Mouse (Mus musculus): ENCODE data around the gene Pitpnb. TPM values are rescaled to one million over a fixed set of nuclear protein-coding genes. Genes with fewer than 3 reads are reported as not detected.
A peak's percentile ranks its signal among the peaks of the same experiment; 100 is the strongest.

The Pitpnb gene
- total RNA-seq, 2 experiments from 2014 or later = 75.1 to 81.4 TPM

DNA sequence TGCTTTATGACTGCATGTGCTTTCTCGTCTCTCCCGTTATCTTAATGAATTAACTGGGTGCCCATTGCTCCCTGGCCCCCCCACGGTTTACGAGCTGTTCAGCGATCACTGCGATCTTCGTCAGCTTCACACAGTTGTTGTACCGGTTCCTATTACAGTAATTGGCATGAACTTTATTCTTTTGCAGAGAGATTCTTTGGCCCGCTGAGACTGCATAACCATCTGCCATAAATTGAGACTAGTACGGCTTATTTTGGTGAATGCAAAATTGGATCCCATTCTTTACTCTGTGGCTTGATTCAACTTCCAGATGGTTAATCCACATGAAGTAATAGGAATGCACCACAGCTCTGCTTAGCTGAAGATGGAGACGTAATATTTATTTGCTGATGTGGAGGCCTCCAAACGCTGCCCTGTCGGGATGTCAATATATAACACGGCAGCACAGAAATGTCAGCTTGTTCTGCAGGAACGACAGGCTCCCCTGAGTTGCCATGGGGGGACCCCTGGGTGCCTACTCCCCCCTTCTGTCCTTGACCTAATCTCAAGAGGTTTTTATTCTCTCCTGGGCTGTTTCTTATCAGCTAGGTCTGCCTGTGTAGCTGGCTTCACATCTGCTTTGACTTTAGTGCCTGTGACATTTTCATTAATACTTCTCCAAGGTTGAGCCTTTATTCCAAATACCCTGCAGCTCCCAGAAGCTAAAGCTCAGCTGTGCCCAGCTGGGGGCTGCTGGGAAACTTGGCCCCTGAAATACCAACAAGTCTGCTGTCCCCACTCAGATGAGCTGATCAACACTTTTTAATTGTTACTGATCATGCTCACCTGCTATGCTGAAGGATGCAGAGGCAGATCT, 63.9 kb downstream of the Pitpnb start:
- no peak for DNase-seq (ENCODE audit: low spot score in 2 of 2)

DNA sequence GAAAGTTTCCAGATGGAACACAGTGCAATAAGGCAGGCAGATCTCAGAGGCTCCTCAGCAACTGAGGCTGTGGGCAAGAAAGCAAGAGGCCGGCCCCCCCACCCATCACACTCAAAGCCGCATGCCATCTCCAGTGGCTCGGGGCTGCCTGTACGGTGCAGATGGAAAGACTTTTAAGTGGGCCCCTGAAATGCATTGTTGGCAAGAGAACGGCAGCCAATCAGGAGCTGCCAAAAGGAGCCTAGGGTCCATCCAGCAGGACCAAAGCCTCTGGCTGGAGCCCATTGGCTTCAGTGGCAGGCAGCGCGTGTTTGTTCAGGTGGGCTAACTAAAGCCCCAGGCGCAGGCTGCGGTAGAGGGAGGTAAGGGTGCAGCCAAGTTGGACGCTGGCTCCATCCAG, 65.2 kb downstream of the Pitpnb start:
- no peak for DNase-seq (ENCODE audit: low spot score in 2 of 2)

DNA sequence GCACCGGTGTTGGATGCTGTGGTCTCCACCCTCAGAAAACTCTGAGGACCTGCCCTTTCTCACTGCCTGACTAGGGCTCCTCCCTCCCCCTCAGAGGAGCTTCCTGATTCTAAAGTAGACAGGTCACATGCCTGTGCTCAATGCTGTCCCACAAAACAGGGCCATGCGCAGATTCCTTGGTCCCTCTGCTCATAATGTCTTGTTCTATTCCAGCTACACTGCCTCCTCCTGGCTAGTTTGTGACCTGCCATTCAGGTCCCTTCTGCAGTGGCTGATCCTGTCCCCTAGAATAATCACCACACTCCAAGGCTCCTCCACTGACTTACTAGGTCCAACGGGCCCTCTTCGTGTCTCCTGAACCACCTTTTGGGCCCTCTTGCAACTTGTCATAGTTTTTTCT, 65.6 kb downstream of the Pitpnb start:
- DNase-seq (ENCODE audit: low spot score in 2 of 2) = no peak

DNA sequence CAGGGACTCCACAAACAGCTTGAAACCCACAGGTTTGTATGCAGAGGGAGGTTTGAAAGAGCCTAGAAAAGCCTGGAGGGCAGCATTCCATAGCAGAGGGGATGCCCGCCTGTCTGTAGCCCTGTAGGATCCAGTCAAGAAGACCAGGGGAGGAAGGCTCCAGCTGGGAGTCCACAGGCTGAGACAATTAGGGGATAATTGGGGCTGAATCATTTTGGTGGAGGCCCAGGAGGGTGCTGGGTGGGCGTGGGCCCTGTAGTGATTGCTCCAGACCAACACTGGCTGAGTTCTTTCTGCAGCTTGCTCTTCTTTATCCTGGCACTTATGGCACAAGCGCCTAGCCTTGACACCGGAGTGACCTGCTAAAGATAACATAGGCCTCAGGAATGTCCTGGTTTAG, 67.9 kb downstream of the Pitpnb start:
- no peak for DNase-seq (ENCODE audit: low spot score in 2 of 2)

DNA sequence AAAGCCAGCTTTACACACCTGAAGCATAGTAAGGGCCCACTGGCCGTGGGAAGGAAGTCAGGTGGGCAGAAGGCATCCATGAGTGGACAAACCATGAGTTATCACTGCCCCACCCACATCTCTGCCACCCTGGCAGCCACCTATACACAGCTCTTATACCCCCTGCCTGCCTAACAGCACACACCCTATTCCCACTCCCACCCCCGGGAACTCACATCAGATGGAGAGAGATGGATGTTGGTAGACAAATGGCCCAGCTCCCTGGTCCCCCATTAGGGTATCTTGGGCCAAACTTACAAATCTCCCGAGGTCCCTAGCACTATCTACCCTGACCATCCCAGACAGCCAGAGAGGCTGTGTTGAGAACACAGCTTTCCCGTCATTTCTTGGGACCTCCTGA, 68.7 kb downstream of the Pitpnb start:
- DNase-seq (ENCODE audit: low spot score in 2 of 2) = no peak

DNA sequence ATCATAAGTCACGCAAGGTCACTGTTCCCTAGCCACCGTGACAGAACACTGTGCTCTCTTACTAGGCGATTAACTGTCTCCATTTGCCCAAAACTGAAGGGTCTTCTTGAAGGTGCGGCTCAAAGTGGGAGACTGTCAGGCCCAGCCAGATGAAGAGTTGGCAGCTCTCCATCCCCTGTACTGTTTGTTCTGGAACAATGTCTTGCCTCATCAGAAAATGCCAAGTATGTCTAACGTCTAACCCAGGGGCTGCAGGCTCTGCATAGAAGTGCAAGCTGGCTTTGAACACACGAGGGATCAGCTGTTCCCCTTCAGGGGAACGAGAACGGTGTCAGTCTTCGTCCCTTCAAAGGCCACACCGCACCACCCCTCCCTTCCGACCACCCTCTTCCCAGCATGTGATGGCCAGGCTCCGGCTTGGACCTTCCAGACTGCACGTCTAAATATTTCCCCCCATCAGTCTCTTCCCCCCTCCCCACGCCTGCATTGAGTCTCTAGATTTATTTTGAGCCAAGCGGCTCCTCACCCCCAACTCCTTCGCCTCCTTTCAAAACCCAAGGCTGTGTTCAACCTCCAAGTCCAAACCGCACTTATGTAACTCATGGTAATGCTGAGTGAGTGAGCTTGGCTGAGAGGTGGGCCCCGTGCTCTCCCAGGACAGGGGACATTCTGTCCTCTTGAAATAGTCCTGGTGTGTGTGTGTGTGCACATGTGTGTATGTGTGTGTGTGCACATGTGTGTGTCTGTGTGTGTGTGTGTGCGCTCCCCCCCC, 71.5 kb downstream of the Pitpnb start:
- no peak for DNase-seq (ENCODE audit: low spot score in 2 of 2)

DNA sequence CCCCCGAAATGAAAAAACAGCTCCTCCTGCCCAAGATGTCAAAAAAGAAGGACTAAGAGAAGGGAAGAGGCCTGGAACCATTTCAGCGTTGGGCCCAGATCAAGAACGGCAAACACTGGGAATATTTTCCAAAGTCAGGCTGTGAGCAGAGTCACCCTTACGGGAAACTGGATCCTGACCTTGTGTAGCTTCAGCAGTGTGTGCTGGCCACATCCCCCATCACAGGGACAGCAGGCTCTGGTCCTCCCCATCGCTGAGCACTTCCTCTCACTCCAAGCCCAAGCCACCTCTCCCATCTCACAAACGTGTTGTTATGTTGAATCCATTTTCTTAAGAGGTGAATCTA, 72.1 kb downstream of the Pitpnb start:
- no peak for DNase-seq (ENCODE audit: low spot score in 2 of 2)

DNA sequence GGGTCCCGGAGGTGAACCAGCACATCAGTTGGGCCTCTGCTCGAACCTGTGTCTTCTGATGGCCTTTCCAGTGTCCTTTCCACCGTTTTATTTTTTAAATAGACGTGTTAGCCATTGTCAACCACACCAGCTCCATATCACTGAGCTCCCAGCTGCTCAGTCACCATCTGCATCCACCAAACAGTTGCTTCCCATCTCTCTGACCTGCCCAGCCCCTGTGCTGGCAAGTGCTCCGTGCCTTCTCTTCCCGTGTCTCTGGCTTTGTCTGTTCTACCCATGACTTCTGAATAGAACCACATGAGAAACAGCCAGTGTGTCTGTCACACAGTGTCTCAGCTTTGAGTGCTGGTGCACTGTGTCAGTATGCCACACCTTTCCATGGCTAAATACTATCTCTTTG, 74.2 kb downstream of the Pitpnb start:
- DNase-seq (ENCODE audit: low spot score in 2 of 2) = no peak

DNA sequence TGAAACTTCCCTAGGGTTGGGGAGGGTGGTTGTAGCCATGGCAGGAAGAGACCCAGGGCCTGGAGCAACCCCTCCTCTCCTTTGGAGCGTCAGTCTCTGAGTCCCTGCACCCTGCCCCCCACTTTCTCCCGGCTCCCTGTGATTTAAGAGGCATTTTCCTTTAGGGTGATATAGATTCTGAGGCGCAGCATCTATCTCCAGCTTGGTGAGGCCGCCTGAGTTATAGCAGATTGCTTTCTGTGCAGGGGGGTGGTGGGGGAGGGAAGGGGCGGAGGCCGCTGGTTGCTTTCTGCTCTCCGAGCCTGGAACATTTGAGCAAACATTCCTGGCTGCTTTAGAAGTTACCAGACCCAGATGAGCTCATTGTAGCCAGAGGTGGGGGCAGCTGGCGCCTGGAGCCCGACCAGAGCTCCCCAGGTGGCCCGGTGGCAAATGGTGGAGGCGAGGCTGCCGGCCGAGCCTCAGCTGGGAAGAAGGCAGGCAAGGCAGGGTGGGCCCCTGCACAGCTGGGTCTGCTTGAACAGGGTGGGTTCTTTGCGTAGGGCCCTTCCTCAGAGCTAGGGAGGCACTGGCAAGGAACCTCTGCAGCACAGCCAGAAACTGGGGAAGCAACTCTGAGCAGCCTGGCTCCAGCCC, 78.0 kb downstream of the Pitpnb start:
- no peak for DNase-seq (ENCODE audit: low spot score in 2 of 2)

DNA sequence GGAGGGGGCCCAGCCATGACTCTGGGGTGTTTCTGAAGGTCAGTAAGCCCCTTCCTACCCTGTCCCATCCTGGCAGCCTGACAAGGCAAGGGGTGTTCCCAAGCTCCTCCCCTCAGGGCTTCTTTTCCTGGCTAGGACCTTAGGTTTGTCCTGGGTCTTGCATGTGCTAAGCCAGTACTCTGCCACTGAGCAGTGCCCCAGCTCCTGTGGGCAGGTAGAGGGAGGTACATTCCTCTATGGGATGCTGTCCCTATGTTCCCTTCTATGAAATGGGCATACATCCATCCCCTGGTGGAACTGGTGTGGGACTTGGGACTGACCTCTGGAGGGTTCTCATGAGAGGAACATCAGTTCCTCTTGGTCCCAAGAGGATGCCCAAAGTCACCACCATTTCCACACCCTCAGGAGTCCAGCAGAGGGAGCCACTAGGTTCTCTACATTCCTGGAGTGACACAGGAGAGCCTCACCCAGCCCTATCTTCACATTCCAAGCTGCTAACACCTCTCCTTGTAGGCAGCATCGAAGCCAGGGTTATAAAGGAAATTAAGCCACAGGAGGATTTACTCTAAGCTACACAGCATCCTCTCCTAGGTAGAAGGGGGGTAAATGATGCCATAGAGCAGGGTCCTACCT, 79.0 kb downstream of the Pitpnb start:
- no peak for DNase-seq (ENCODE audit: low spot score in 2 of 2)

DNA sequence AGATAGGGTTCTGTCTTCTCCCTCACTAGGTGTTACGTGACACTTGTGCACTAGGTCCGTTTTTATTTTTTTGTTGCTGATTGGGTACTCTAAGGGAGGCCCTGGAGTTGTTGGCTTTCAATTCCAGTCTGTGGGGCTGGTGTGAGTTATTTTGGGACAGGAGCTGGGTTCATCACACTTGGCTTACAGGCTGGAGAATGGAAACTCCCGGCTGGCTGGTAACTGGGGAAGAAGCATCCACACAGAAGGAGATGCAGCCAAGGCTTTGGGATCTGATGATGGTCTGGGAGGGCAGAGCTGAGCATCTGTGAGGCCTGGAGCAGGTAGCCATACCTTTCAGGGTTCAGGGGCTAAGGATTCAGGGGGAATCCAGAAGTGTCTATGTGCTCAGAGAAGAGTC, 80.1 kb downstream of the Pitpnb start:
- no peak for DNase-seq (ENCODE audit: low spot score in 2 of 2)

DNA sequence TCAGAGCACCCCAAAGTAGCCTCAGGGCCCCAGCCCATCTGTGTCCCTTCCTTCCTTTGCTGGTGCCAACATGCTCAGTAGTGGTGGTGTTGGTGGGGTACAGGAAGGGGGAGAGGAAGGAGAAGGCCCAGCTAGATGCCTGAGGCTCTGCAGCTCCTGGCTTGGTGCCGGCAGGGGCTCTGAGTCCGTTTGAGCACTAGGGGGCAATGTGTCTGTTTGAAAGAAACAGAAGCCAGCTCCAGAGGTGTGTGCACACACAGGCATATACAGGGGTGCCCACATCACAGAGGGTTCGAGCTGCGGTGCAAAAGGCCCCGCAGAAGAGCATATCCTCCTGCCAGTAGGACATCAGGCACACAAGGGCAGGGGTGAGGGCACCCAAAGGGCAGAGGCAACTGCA, 83.6 kb downstream of the Pitpnb start:
- peak in 1 of 2 experiments; percentile 48 for DNase-seq (ENCODE audit: low spot score in 2 of 2)

DNA sequence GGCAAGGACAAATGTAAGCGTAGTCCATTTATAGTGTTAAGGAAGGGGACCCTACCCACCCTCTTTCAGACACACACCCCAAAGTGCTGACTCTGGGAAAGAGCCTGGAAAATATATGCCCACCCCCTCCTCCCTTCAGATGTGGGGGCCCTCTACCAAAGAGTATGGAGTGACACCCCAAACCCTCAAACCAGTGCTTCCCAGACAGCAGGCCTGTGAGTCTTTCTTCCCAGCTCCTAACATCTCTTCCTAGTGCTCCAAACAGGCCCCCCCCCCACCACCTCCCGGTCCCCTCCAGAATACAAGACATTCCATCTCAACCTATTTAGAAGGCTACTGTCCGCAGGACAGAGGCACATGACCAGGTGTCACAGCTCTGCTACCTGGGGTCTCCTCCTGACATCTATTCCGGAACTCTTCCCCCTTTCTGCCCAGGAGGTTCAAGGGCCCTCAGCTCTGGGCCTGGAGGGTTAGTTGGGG, 84.2 kb downstream of the Pitpnb start:
- DNase-seq (ENCODE audit: low spot score in 2 of 2) = no peak

DNA sequence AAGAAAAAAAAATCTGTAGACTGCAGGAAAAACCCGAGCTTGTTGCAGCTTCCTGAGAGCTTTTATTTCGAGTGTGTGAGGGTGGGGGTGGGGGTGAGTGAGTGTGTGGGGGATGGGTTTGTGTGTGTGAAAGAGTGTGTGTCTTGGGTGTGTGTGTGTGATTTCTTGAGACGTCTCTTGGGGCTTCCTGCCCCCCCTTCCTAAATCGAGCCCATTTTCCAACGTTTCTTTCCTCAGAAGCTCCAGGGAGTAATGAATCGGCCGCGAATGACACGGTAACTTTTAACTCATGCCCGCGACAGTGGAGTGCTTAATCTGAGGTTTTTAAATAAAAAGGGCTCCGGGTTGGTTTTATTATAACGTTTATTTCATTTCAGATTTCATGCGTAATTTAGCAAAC, 85.0 kb downstream of the Pitpnb start:
- no peak for DNase-seq (ENCODE audit: low spot score in 2 of 2)

DNA sequence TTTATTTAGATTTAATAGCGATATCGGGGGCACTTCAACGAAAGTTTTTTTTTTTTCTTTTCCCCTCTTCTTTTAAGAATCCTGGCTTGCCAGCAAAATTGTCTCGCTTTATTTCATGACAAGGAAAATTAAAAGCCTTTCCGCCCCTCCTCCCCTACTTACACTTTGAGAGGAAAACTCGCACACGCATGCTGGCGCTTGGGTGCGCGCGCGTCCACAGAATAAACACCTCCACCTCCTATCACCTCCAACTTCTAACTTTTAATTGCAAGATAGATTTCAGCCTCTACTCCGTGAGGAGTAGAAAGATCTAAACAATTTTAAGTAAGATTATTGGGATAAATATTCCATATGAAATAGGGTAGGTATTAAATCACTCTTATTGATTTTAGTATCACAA, 85.5 kb downstream of the Pitpnb start:
- no peak for DNase-seq (ENCODE audit: low spot score in 2 of 2)

DNA sequence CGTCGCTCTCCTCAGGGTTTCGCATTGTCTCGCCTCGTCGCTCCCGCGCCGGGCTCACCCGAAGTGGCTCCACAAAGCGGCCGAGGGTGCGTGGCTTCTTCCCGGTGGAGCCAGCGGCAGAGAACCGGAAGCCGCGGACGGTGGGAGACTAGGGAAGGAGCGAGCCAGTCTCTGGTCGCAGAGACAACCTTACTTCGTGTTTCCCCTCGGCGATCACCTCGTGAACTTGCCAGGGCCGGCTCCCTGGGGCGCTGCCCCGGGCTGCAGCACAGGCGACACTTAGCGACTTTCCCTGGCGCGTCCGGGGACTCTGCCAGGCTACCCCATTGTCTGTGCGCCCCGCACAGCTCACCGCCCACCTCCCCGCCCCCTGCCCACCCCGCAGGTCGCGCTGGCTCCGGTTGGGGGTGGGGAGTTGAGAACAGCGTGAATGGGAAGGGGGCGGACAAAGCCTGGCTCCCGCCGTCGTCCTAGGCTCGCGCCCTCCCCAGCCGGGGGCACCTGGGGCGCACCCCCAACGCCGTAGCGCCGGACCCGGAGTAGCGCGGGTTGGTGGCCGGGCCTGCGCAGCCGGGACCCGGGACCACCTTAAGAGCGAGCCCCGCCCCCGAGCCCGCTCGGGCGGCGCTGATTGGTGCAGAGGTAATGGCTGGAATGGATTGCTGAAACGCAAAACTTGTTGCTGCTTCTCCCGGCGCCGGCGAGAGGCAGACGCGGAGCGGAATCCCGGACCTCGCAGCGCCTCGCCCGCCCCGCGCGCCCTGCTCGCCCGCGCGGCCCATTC, 86.2 kb downstream of the Pitpnb start, which contains the start of gene Mn1:
Mn1 (plus strand) TSS at position 772 of the 784 bp plus-strand sequence.
- peak; percentile 56 to 61 for DNase-seq (ENCODE audit: low spot score in 2 of 2)

DNA sequence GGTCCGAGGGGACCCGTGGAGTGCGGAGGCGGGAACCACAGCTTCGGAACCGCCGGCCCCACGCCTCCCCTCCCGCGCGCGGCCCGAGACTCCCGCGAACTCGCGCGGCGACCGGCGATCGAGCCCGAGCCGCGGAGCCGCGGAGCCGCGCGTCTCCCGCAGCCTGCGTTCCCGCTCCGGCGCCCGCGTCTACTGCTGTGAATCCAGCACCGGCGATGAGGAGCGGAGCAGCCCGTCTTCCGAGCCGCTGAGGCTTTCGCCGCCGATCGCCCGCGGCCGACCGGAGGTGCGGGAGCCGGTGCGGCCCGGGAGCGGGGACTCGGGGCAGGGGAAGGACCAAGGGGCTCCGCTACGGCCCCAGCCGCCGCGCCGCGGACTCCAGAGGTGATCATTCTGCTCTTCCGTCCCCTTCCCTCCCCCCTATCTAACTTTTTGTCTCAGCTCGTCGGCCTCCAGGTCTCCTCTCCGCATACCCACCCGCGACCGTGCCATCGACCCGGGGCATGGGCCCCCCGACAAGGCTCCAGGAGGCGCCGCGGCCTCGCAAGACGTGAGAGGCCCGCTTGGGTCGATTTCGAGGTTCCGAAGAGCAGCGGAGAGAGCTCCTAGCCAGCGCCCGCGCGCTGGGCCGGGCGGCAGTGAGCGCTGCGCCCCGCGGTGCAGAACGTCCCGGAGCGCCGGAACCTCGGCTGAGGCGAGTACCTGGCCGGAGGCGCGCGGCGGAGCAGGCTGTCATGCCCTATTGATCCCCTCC, 87.0 kb downstream of the Pitpnb start:
- no peak for DNase-seq (ENCODE audit: low spot score in 2 of 2)

DNA sequence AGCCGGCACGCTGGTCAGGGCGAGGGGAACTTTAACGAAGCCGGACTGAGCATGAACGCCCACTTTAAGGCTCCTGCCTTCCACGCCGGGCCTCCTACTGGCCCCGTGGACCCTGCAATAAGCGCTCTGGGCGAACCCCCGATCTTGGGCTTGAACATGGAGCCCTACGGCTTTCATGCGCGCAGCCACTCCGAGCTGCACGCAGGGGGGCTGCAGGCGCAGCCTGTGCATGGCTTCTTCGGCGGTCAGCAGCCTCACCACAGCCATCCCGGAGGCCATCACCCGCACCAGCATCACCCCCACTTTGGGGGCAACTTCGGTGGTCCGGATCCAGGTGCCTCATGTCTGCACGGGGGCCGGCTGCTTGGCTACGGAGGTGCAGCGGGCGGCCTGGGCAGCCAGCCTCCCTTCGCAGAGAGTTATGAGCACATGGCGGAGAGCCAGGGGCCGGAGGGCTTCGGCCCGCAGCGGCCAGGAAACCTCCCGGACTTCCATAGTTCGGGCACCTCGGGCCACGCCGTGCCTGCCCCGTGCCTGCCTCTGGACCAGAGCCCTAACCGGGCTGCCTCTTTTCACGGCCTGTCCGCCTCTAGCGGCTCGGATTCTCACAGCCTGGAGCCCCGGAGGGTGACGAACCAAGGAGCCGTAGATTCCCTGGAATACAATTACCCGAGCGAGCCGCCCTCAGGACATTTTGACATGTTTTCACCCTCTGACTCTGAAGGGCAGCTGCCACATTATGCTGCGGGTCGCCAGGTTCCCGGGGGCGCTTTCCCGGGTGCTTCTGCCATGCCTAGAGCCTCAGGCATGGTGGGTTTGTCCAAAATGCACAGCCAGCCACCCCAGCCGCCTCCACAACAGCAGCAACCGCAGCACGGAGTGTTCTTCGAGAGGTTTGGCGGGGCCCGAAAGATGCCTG, 87.9 kb downstream of the Pitpnb start:
- DNase-seq (ENCODE audit: low spot score in 2 of 2) = no peak

All from adrenal gland, postnatal 4 days (tissue).